Mouse (Mus musculus) bone marrow macrophage, adult 2 months (primary cell): ENCODE results near the gene Olfr1392.

Experiments used
- CTCF ChIP-seq: IDR thresholded peaks from 2 replicates; pipeline ENCODE4 v1.5.1; 2012; ENCODE audit warnings: low read depth, mild to moderate bottlenecking, low read length, moderate library complexity
- POLR2A ChIP-seq: IDR thresholded peaks from 2 replicates; pipeline ENCODE4 v1.6.1; 2012; ENCODE audit warnings: mild to moderate bottlenecking, low read depth, low read length, borderline replicate concordance

GRCm38 (mm10) chr11:49235459-49236207, 49.4 kb upstream of the Olfr1392 start:
- TF ChIP-seq POLR2A (no peak), CTCF (no peak)
